Mouse (Mus musculus) urinary bladder, postnatal 25 days (tissue): Measurements from ENCODE around the gene Fcna.

Source experiments
- DNase-seq: peaks from one replicate; pipeline ENCODE4 v3.0.0; 2022; ENCODE audit warnings: low spot score

The Fcna gene

DNA sequence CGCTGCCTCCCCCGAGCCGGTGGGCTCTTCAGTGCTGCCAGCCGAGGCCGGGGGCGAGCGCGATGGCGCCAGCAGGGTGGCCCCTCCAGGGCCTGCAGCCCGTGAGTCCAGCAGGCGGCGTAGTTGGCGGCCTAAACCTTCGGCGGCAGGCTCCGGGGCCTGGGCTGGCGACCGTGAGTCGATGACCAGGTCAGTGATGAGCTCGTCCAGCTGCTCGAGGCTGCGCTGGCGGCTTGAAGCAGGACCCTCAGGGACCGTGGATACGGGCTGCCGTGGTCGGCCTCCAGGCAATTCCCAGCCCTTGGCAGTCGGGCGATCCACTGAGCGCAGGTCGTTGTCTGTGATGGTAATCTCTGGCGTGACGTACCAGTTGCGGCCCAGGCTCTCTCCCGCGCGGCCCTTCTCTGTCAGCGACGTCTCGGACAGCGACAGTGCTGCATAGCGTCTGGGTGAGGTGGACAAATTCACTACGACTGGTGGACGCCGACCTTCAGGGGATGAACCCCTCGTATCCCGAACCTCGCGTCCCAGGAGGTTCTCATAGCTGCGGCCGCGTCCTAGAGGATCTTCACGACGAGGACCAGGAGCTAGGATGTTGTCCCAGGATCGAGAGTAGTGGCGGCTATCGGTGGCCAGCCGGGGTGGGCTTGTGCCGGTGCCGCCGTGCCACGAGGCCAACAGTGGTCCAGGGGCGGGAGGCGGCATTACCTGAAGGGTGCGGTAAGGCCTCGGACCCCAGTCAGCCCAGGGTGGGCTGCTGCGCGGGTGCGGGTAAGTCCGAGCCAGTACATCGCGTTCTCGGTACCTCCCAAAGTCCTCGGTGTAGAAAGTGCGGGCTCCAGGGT, 49.7 kb downstream of the Fcna start:
- DNase-seq = no peak

DNA sequence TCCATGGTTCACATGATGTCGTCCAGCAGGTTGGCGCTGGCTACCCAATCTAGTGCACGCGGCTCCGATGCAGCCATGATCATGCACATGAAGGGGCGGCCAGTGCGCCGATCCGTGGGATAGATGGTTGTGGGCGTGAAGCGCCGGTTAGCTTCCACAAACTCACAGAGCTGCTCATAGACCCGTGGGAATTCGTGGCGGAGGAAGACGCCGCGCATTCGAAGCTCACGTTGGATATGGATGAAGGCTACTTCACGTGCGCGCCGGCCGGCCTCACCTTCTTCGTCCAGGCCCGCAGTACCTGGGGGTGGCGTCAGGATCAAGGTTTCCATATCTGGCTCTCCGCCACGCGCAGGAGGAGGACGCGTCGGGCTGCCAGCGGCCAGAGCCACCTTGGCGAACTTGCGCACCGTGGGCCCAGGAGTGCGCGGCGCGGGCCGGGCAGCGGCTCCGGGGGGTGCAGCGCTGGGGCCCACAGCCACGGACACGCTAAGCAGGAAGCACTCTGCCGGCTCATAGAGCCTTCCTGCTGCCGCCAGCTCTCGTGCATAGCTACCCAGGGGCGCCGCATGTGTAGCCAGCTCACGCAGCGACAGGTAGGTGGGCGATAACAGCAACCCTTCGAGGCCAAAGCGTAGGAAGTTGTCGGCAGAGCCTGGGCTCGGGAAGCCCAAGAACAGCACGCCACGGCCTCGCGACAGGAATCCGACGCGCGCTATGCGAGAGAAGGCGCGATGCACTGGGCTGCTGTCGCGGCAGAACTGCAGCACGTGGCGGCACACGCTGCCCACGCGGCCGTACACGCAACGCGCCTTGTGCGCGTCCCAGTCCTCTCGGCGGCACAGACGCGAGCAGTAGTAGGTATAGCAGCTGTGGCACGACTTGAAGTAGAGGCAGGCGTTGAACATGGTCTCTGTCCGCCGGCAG, 50.6 kb downstream of the Fcna start:
- DNase-seq = no peak

DNA sequence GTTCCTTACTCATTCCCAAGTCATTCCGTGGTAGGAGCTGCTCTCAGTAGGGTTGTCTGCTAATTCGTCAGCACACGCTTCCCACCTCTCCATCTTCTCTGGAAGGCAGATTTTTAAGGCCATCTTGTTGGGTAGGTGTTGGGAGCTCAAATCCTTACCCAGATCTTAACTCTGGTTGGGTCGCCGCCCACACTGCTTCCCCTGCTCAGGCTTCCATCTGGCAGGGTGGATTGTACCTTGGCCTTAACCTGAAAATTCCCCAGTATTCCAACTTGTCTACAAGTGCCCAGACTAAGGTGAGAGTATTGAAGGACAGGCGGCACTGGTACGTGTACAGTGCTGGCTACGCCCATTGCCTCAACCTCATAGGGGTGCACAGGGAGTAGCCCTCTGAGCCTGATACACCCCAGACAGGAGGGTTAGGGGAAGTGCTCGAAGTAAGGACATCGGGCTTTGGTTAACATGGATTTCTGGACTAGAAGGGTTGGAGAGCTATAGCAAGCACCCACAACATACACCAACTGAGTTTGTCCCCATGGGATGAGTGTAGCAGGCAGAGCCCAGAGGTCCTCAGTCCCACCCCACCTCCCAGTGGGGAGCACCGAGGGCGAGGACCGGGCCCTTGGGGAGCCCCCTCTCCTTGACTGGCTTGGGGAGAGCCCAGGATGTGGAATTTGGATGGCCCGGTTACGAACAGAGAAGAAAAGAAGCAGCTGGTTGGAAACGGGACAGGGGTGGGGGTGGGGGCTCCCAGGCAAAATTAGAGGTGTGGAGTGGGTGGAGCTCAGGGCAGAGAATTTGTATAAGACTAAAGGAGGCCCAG, 51.6 kb downstream of the Fcna start:
- DNase-seq = no peak

DNA sequence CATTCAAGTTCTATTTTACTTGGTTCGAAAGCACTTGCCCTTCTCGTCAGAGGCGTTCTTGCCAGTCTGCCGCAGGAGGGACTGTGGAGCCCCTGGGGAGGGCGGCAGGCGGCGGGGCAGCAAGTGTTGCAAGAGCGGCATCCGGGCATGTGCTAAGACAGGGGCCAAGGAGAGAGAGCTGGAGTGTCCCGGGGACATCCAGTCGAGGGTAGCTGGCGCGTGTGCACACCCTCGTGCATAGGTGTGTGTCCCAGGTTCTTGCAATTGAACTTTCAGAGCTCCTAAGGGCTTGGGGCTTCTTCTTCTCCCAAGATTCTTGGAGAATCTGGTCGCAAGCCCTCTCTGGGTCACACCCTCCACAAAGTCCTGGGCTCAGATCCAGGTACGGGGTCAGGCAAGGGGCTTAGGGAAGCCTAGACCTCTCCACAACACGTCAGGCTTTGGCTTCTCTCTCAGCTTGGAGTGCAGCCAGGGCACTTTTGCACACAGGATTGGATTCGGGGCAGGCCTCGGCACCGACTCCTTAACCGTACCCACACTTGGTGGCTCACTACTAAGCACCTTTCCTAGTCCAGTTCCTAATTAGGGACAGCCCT, 52.3 kb downstream of the Fcna start:
- no peak for DNase-seq
